Mouse (Mus musculus): Measurements from ENCODE around the gene Ddx20.
A peak's percentile ranks its signal among the peaks of the same experiment; 100 is the strongest.
"Not testable (repeated sequence)": the region's sequence is repeated elsewhere in the genome, so short reads cannot be mapped to it uniquely, and the experiment has no call there.

The Ddx20 gene

GRCm38 (mm10) chr3:105705061-105705549 lies 17.7 kb upstream of the Ddx20 start:
- DNase-seq (ENCODE audit: low spot score) = no peak

GRCm38 (mm10) chr3:105704031-105705008 lies 16.9 kb upstream of the Ddx20 start, which contains the start of gene Inka2:
TSS of gene Inka2 (plus strand) at chr3:105704599.
- peak; percentile 87 for DNase-seq (ENCODE audit: low spot score)

GRCm38 (mm10) chr3:105703571-105703970 lies 16.2 kb upstream of the Ddx20 start:
- DNase-seq (ENCODE audit: low spot score) = no peak

- DNase-seq (ENCODE audit: low spot score) = no peak
These were observed 14.0 kb upstream of the Ddx20 start for GRCm38 (mm10) chr3:105701399-105701798.

- DNase-seq (ENCODE audit: low spot score) = not testable (repeated sequence)
These were observed 13.4 kb upstream of the Ddx20 start for GRCm38 (mm10) chr3:105700786-105701185.

- DNase-seq (ENCODE audit: low spot score) = peak; percentile 72
These were observed 12.0 kb upstream of the Ddx20 start for GRCm38 (mm10) chr3:105699241-105699933.

GRCm38 (mm10) chr3:105698311-105698710 lies 10.9 kb upstream of the Ddx20 start:
- no peak for DNase-seq (ENCODE audit: low spot score)

GRCm38 (mm10) chr3:105697148-105697441 lies 9.7 kb upstream of the Ddx20 start:
- DNase-seq (ENCODE audit: low spot score) = no peak

- DNase-seq (ENCODE audit: low spot score) = no peak
These were observed 9.2 kb upstream of the Ddx20 start for GRCm38 (mm10) chr3:105696387-105697147.

GRCm38 (mm10) chr3:105695476-105696386 lies 8.4 kb upstream of the Ddx20 start:
- DNase-seq (ENCODE audit: low spot score) = no peak

- DNase-seq (ENCODE audit: low spot score) = no peak
These were observed 6.1 kb upstream of the Ddx20 start for GRCm38 (mm10) chr3:105693327-105694080.

- no peak for DNase-seq (ENCODE audit: low spot score)
These were observed 1.2 kb upstream of the Ddx20 start for GRCm38 (mm10) chr3:105688536-105688935.

- no peak for DNase-seq (ENCODE audit: low spot score)
These were observed 715 bp downstream of the Ddx20 start for GRCm38 (mm10) chr3:105686394-105687323.

GRCm38 (mm10) chr3:105680346-105680745 lies 7.0 kb downstream of the Ddx20 start:
- no peak for DNase-seq (ENCODE audit: low spot score)

- DNase-seq (ENCODE audit: low spot score) = no peak
These were observed 11.4 kb downstream of the Ddx20 start for GRCm38 (mm10) chr3:105675932-105676331.

GRCm38 (mm10) chr3:105674595-105675218 lies 12.7 kb downstream of the Ddx20 start:
- DNase-seq (ENCODE audit: low spot score) = peak; percentile 86

GRCm38 (mm10) chr3:105670801-105671200 lies 16.6 kb downstream of the Ddx20 start:
- no peak for DNase-seq (ENCODE audit: low spot score)

GRCm38 (mm10) chr3:105669776-105670175 lies 17.6 kb downstream of the Ddx20 start:
- no peak for DNase-seq (ENCODE audit: low spot score)

GRCm38 (mm10) chr3:105668161-105668560 lies 19.2 kb downstream of the Ddx20 start:
- no peak for DNase-seq (ENCODE audit: low spot score)

All from lung, postnatal 25 days (tissue).